Mouse (Mus musculus) cortical plate, adult 2 months (tissue): Measurements from ENCODE around the gene Bclaf3.
"Not testable (repeated sequence)": the region's sequence is repeated elsewhere in the genome, so short reads cannot be mapped to it uniquely, and the experiment has no call there.

ENCODE experiments used
- CTCF ChIP-seq: fragments of 200-500 bp; IDR thresholded peaks from 2 replicates; pipeline ENCODE4 v1.5.1; 2011; ENCODE audit warnings: mild to moderate bottlenecking, control low read depth, low read length; ENCODE audit not compliant: insufficient read depth; ENCODE audit errors: extremely low read depth
- POLR2A ChIP-seq: fragments of 200-500 bp; IDR thresholded peaks from 2 replicates; pipeline ENCODE4 v1.6.1; 2011; ENCODE audit warnings: mild to moderate bottlenecking, low read length, control low read depth; ENCODE audit not compliant: insufficient read depth; ENCODE audit errors: extremely low read depth

- TF ChIP-seq POLR2A, CTCF: not testable (repeated sequence)
These were observed 48.1 kb upstream of the Bclaf3 start for GRCm38 (mm10) chrX:159478243-159478940.
